29 mouse cellular contexts compared by ENCODE assay signal in genomic region chr15:100158985-100159384, GRCm38 (mm10).
DNase-seq lines count a peak whose midpoint lies in the region; ATAC-seq and TF ChIP-seq lines count a peak whose summit lies in the region.
"Had no signal": no experiment of that assay in that cellular context is flagged by ENCODE, and none has a peak within 500 bp of the region (broad histone marks: within the 10 kb centered on the region; RNA-seq: fewer than 3 reads in every experiment).

No protein-coding gene starts in this region.

- no peaks in the 10 kb centered on the region for H3K27me3 ChIP-seq in heart, embryonic 11.5 days (ENCODE audit: control insufficient read depth, insufficient read depth, low read length)
- H3K27me3 ChIP-seq in heart, adult 2 months (ENCODE audit: control insufficient read depth, insufficient read depth, low read length), result no peaks in the 10 kb centered on the region
- H3K27me3 ChIP-seq in liver, embryonic 12.5 days (replicated peaks), result no peaks in the 10 kb centered on the region
- no peaks in the 10 kb centered on the region for H3K27me3 ChIP-seq in testis, adult 2 months (ENCODE audit: control insufficient read depth, insufficient read depth, low read length)
- H3K27me3 ChIP-seq in hindbrain, embryonic 14.5 days (ENCODE audit: control insufficient read depth, insufficient read depth, low read length), result no peaks in the 10 kb centered on the region
- H3K27me3 ChIP-seq: CH12.LX; embryonic facial prominence, embryonic 13.5 days; embryonic facial prominence, embryonic 15.5 days; forebrain, embryonic 12.5 days; Patski had no signal

- H3K9ac ChIP-seq in heart, embryonic 11.5 days (ENCODE audit: low read depth, low read length), result no peak overlapping the region
- H3K9ac ChIP-seq in heart, adult 2 months (ENCODE audit: low read depth, low read length), result no peak overlapping the region
- H3K9ac ChIP-seq in liver, embryonic 12.5 days, result no peak overlapping the region
- H3K9ac ChIP-seq in hindbrain, embryonic 14.5 days, result no peak overlapping the region
- H3K9ac ChIP-seq: embryonic facial prominence, embryonic 13.5 days; embryonic facial prominence, embryonic 15.5 days; forebrain, embryonic 12.5 days had no signal

- ATAC-seq in heart, embryonic 11.5 days (replicated peaks; ENCODE audit: insufficient number of reproducible peaks, low FRiP score, low TSS enrichment), result no peak
- ATAC-seq in liver, embryonic 12.5 days, result peak; percentile 68; the same call in 1 of the 2 replicates
- no peak for ATAC-seq in hindbrain, embryonic 14.5 days (ENCODE audit: low FRiP score)
- ATAC-seq: activated CD4-positive, CD25-positive, alpha-beta regulatory T cell, adult 4 months; CD4-positive, CD25-positive, alpha-beta regulatory T cell, adult 4 months; forebrain, embryonic 14.5 days; Patski had no signal

- no peak overlapping the region for H3K4me3 ChIP-seq in heart, embryonic 11.5 days (ENCODE audit: low read depth, low read length)
- H3K4me3 ChIP-seq in heart, adult 2 months, result no peak overlapping the region
- H3K4me3 ChIP-seq in liver, embryonic 12.5 days, result no peak overlapping the region
- H3K4me3 ChIP-seq in testis, adult 2 months (ENCODE audit: control insufficient read depth, low read depth, low read length), result peak overlapping the region; percentile 50
- H3K4me3 ChIP-seq in hindbrain, embryonic 14.5 days (replicated peaks; ENCODE audit: low read length), result no peak overlapping the region
- H3K4me3 ChIP-seq: embryonic facial prominence, embryonic 13.5 days; embryonic facial prominence, embryonic 15.5 days; erythroblast, embryonic 14.5 days; forebrain, embryonic 10.5 days; forebrain, embryonic 12.5 days had no signal

- peaks cover 20% of the 10 kb centered on the region for H3K36me3 ChIP-seq in heart, embryonic 11.5 days (ENCODE audit: control insufficient read depth, insufficient read depth, low read length)
- peaks cover 6% of the 10 kb centered on the region for H3K36me3 ChIP-seq in heart, adult 2 months (ENCODE audit: control insufficient read depth, insufficient read depth, low read length)
- H3K36me3 ChIP-seq in liver, embryonic 12.5 days, result peaks cover 55% of the 10 kb centered on the region
- H3K36me3 ChIP-seq in testis, adult 2 months (ENCODE audit: control insufficient read depth, insufficient read depth, low read length), result peaks cover 1% of the 10 kb centered on the region
- peaks cover 89% of the 10 kb centered on the region for H3K36me3 ChIP-seq in hindbrain, embryonic 14.5 days (replicated peaks; ENCODE audit: control insufficient read depth, insufficient read depth)

- intact Hi-C loops in heart, adult 2 months (cut with DNase I), result no loop called here

- H3K27ac ChIP-seq in heart, embryonic 11.5 days (ENCODE audit: low read depth, low read length), result 0 out of 2 replicates have a peak overlapping the region, but pooled peaks have one; percentile 10
- H3K27ac ChIP-seq in heart, adult 2 months, result no peak overlapping the region
- no peak overlapping the region for H3K27ac ChIP-seq in liver, embryonic 12.5 days
- H3K27ac ChIP-seq in testis, adult 2 months (ENCODE audit: control insufficient read depth, insufficient read depth, low read depth, low read length), result no peak overlapping the region
- no peak overlapping the region for H3K27ac ChIP-seq in hindbrain, embryonic 14.5 days
- H3K27ac ChIP-seq: embryonic facial prominence, embryonic 13.5 days; embryonic facial prominence, embryonic 15.5 days; forebrain, embryonic 10.5 days; forebrain, embryonic 12.5 days had no signal

- H3K9me3 ChIP-seq in heart, embryonic 11.5 days (replicated peaks; ENCODE audit: control insufficient read depth, low read length), result no peaks in the 10 kb centered on the region
- H3K9me3 ChIP-seq in liver, embryonic 12.5 days (replicated peaks), result no peaks in the 10 kb centered on the region
- H3K9me3 ChIP-seq in hindbrain, embryonic 14.5 days (ENCODE audit: control insufficient read depth, low read length), result no peaks in the 10 kb centered on the region
- H3K9me3 ChIP-seq: embryonic facial prominence, embryonic 13.5 days; embryonic facial prominence, embryonic 15.5 days; forebrain, embryonic 10.5 days; forebrain, embryonic 12.5 days; G1E had no signal

- TF ChIP-seq CTCF in heart, adult 2 months (IDR thresholded peaks at IDR 0.05), result no peak
- no peak for TF ChIP-seq CTCF in testis, adult 2 months (IDR thresholded peaks at IDR 0.05; ENCODE audit: control insufficient read depth, insufficient read depth, insufficient replicate concordance, low read depth, low read length)

- no peaks in the 10 kb centered on the region for H3K79me2 ChIP-seq in heart, adult 2 months (replicated peaks; ENCODE audit: control insufficient read depth, insufficient read depth, low read length)

- TF ChIP-seq POLR2A in heart, adult 2 months (IDR thresholded peaks at IDR 0.05; ENCODE audit: insufficient read depth, low read depth, low read length), result no peak
- TF ChIP-seq POLR2A in testis, adult 2 months (IDR thresholded peaks at IDR 0.05; ENCODE audit: control insufficient read depth, low read depth, low read length), result no peak; the same call in 1 of the 2 replicates

- no peak for DNase-seq in heart, adult 2 months
- no peak for DNase-seq in liver
- no peak for DNase-seq in testis, postnatal 10 days (ENCODE audit: low spot score)
- no peak for DNase-seq in hindbrain, embryonic 14.5 days (ENCODE audit: low spot score)
- DNase-seq: adrenal gland, adult 8-10 months; adrenal gland, postnatal 14 days; adrenal gland, postnatal 36 days; B cell, adult 2 months; cerebellum, adult 11 months; cerebellum, adult 18-20 months; cerebellum, adult 8-10 months; cerebellum, adult 9-11 months; cerebellum, postnatal 14 days; cerebellum, postnatal 36 days; embryo, embryonic 11 days had no signal

- 0 out of 2 replicates have a peak, but pooled peaks cover 3% of the 10 kb centered on the region for H3K4me1 ChIP-seq in heart, embryonic 11.5 days (ENCODE audit: control insufficient read depth, insufficient read depth, low read length)
- no peaks in the 10 kb centered on the region for H3K4me1 ChIP-seq in heart, adult 2 months (ENCODE audit: control insufficient read depth, insufficient read depth, low read length)
- peaks cover 13% of the 10 kb centered on the region for H3K4me1 ChIP-seq in liver, embryonic 12.5 days
- H3K4me1 ChIP-seq in testis, adult 2 months (ENCODE audit: control insufficient read depth, insufficient read depth, low read length), result peaks cover 1% of the 10 kb centered on the region; the same call in 1 of the 2 replicates
- no peaks in the 10 kb centered on the region for H3K4me1 ChIP-seq in hindbrain, embryonic 14.5 days (replicated peaks; ENCODE audit: control insufficient read depth, insufficient read depth, low read length)
- H3K4me1 ChIP-seq: embryonic facial prominence, embryonic 13.5 days; embryonic facial prominence, embryonic 15.5 days; forebrain, embryonic 10.5 days; forebrain, embryonic 12.5 days had no signal

- no peak overlapping the region for H3K4me2 ChIP-seq in heart, embryonic 11.5 days
- H3K4me2 ChIP-seq in liver, embryonic 12.5 days, result no peak overlapping the region
- no peak overlapping the region for H3K4me2 ChIP-seq in hindbrain, embryonic 14.5 days (replicated peaks)
- H3K4me2 ChIP-seq: embryonic facial prominence, embryonic 13.5 days; embryonic facial prominence, embryonic 15.5 days; forebrain, embryonic 12.5 days had no signal

- TF ChIP-seq EP300 in heart, adult 2 months (IDR thresholded peaks at IDR 0.05; ENCODE audit: insufficient read depth, low read depth, low read length), result no peak

- 62% methylated on average over 10 of the region's 10 CpGs for WGBS in heart, embryonic 11.5 days (ENCODE audit: insufficient replicate concordance)
- 73% methylated on average over 10 of the region's 10 CpGs for WGBS in heart, adult 2 months
- 60% methylated on average over 10 of the region's 10 CpGs for WGBS in liver, embryonic 12.5 days (ENCODE audit: insufficient replicate concordance)
- WGBS in hindbrain, embryonic 14.5 days, result 94% methylated on average over 10 of the region's 10 CpGs
